Mouse (Mus musculus) neural tube, embryonic 13.5 days (tissue): ENCODE measurements at regions not wholly inside any gene's neighbourhood (a gene's known extent, or its start where the extent isn't known, plus 50 kb on each side); places are given as distances from the start of the nearest gene placed in this dataset.

ENCODE experiments used
- ATAC-seq: fragments of 200-750 bp; cut with Nextera tagmentation; 2 replicates; pipeline ENCODE4 v1.8.0; 2017; ENCODE audit warnings: low read depth, mild to moderate bottlenecking, moderate TSS enrichment, moderate library complexity
- H3K27ac ChIP-seq: fragments of 300-500 bp; sonication (generic); replicated peaks from 2 replicates; pipeline ENCODE4 v1.5.1; 2015; ENCODE audit warnings: moderate library complexity, mild to moderate bottlenecking, inconsistent platforms
- H3K27me3 ChIP-seq: fragments of 300-500 bp; sonication (generic); 2 replicates; pipeline ENCODE4 v1.6.1; 2015; ENCODE audit warnings: mild to moderate bottlenecking, inconsistent platforms
- H3K36me3 ChIP-seq: fragments of 300-500 bp; sonication (generic); 2 replicates; pipeline ENCODE4 v1.6.1; 2015; ENCODE audit warnings: mild to moderate bottlenecking, inconsistent platforms
- H3K4me1 ChIP-seq: fragments of 300-500 bp; sonication (generic); replicated peaks from 2 replicates; pipeline ENCODE4 v1.6.1; 2015; ENCODE audit warnings: inconsistent platforms
- H3K4me2 ChIP-seq: fragments of 300-500 bp; sonication (generic); 2 replicates; pipeline ENCODE4 v1.6.1; 2015; ENCODE audit warnings: inconsistent platforms, mild to moderate bottlenecking, moderate library complexity
- H3K4me3 ChIP-seq: fragments of 300-500 bp; sonication (generic); 2 replicates; pipeline ENCODE4 v1.5.1; 2015; ENCODE audit warnings: mild to moderate bottlenecking, inconsistent platforms
- H3K9ac ChIP-seq: fragments of 300-500 bp; sonication (generic); 2 replicates; pipeline ENCODE4 v1.6.1; 2015; ENCODE audit warnings: moderate library complexity, mild to moderate bottlenecking, inconsistent platforms
- H3K9me3 ChIP-seq: fragments of 300-500 bp; sonication (generic); 2 replicates; pipeline ENCODE4 v1.6.1; 2016; ENCODE audit warnings: inconsistent platforms
- WGBS: fragments of 180-500 bp; shearing (Covaris S2); methylation state at CpG from one replicate; pipeline ENCODE4 v1.1.7; 2015; 5-methylcytosine and 5-hydroxymethylcytosine counted together

DNA sequence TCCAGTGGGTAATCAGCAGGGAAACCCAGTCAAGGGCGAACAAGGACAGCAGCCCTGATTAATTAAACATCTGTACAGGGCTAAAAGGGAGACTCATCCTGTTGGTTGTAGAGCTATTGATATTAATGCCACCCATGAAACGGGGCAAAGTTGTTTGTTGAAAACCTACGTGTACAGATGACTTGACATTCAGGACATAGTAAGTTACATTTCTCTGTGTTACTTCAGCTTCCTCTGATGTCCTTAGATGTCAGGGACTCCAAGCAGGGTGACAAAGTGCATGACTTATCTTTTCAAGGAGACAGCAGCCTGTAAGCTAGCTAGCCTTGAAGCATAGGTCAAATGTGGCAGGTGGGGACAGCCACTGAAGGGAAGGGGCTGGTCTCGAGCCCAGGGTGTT lies 390.5 kb downstream of the Ccdc171 start:
- 77% methylated on average over 4 of the region's 4 CpGs for WGBS
- no peak overlapping the region for H3K4me3 ChIP-seq
- H3K9me3 ChIP-seq, result no peaks in the 10 kb centered on the region
- no peaks in the 10 kb centered on the region for H3K4me1 ChIP-seq
- H3K36me3 ChIP-seq, result no peaks in the 10 kb centered on the region
- no peak for ATAC-seq
- no peaks in the 10 kb centered on the region for H3K27me3 ChIP-seq
- no peak overlapping the region for H3K27ac ChIP-seq
- H3K4me2 ChIP-seq, result no peak overlapping the region
- no peak overlapping the region for H3K9ac ChIP-seq

DNA sequence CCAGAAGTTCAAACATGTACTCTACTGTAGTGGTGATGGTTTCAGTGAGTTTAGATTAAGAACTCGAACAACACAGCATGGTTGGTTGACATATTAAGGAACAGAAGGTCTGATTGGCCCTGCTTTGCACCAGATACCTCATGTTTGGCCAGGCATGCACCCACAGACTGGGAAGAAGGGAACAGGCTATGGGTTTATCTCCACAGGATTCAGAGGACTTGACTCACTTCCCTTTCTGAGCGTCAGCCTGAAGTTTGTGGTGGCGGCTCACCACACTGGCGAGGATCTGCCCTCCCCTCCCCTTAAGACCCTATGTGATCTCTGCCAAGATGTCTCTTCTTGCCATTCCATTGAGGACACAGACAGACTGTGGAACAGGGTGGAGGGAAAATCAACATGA lies 391.7 kb downstream of the Ccdc171 start:
- Histone ChIP-seq H3K4me3 (no peak overlapping the region), H3K36me3 (no peaks in the 10 kb centered on the region), H3K4me1 (no peaks in the 10 kb centered on the region), H3K9me3 (0 out of 2 replicates have a peak, but pooled peaks cover under 1% of the 10 kb centered on the region), H3K27me3 (no peaks in the 10 kb centered on the region), H3K9ac (no peak overlapping the region), H3K27ac (no peak overlapping the region), H3K4me2 (no peak overlapping the region)
- 89% methylated on average over 4 of the region's 4 CpGs for WGBS
- no peak for ATAC-seq

DNA sequence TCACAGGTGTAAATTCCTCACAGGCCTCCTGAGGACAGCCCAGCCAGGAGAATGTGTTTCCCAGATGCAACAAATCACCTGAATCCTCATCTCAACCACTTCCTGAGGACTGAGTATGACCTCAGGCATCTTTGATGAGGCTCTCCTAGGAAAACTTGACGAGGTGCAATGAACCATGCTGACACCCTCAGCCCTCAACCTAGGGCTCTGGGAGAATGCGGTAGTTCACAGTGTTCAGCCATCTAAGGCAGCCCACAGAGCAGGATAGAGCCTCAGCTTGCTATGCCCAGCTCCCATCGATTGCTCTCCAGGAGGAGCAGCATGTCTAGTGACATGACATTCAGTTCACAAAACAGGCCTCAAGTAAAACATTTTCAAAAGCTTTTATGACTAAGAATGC lies 392.7 kb downstream of the Ccdc171 start:
- Histone ChIP-seq H3K9me3 (0 out of 2 replicates have a peak, but pooled peaks cover 2% of the 10 kb centered on the region), H3K27me3 (no peaks in the 10 kb centered on the region), H3K4me3 (no peak overlapping the region), H3K4me2 (no peak overlapping the region), H3K9ac (no peak overlapping the region), H3K27ac (no peak overlapping the region), H3K36me3 (no peaks in the 10 kb centered on the region), H3K4me1 (no peaks in the 10 kb centered on the region)
- ATAC-seq, result no peak
- 77% methylated on average over 3 of the region's 3 CpGs for WGBS

DNA sequence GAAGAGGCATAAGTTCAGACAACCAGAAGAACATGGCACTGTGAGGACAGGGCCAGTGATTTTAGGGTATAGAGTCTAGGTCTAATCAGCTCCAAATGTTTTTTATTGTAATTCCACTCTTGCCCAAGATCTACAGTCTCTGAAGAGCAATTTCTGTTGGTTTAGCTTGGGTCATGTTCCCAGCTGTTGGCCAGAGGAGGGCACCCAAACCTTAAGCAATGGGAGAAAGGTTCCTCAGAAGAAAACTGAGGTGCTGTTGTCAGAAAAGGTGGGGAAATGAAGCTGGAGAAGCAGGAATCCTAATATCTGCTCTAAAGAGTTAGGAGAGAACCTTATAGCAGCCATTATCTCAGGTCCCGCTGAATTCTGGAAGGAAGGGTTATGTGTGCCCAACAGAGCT lies 393.7 kb downstream of the Ccdc171 start:
- WGBS, result 85% methylated on average over 1 of the region's 1 CpGs
- ATAC-seq, result no peak
- Histone ChIP-seq H3K27ac (no peak overlapping the region), H3K27me3 (no peaks in the 10 kb centered on the region), H3K9me3 (0 out of 2 replicates have a peak, but pooled peaks cover 2% of the 10 kb centered on the region), H3K36me3 (no peaks in the 10 kb centered on the region), H3K4me2 (no peak overlapping the region), H3K4me1 (no peaks in the 10 kb centered on the region), H3K4me3 (no peak overlapping the region), H3K9ac (no peak overlapping the region)

DNA sequence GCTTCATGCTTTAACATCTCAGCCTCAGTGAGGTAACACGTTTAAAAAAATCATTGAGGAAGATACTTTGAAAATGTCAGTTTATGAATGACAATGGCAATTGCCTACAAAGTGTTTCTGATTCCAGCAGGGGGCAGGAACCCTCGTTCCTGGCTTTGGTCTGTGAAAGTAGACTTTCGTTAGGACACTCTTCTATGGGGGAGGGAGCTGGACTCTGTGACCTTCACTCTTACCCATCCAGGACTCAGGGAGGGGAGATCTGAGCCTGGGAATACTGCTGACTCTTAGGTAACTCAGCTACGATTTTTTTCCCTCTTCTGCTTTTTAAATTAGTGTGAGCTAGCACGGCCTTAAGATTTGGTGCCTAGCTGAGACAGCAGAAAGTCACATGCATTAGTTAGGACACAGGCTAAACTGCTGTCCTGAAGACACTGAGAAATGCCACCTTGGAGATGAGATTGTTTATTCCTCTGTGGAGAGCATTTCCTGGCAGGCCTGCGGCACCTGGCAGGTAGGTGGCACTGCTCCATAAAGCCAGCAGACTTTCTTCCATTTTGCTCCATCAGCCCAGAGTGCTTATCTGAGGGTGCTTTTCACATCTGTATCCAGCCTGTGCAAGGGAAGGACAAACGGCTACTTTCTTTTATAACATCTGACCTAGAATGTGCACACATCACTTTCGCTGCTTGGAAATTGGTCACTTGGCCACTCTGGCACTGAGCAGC lies 399.9 kb downstream of the Ccdc171 start:
- H3K9ac ChIP-seq, result no peak overlapping the region
- H3K27me3 ChIP-seq, result no peaks in the 10 kb centered on the region
- no peak overlapping the region for H3K27ac ChIP-seq
- no peaks in the 10 kb centered on the region; the same call in 1 of the 2 replicates for H3K4me1 ChIP-seq
- no peak for ATAC-seq
- H3K4me2 ChIP-seq, result no peak overlapping the region
- WGBS, result 70% methylated on average over 8 of the region's 8 CpGs
- H3K36me3 ChIP-seq, result no peaks in the 10 kb centered on the region
- no peak overlapping the region for H3K4me3 ChIP-seq
- 0 out of 2 replicates have a peak, but pooled peaks cover 2% of the 10 kb centered on the region for H3K9me3 ChIP-seq

DNA sequence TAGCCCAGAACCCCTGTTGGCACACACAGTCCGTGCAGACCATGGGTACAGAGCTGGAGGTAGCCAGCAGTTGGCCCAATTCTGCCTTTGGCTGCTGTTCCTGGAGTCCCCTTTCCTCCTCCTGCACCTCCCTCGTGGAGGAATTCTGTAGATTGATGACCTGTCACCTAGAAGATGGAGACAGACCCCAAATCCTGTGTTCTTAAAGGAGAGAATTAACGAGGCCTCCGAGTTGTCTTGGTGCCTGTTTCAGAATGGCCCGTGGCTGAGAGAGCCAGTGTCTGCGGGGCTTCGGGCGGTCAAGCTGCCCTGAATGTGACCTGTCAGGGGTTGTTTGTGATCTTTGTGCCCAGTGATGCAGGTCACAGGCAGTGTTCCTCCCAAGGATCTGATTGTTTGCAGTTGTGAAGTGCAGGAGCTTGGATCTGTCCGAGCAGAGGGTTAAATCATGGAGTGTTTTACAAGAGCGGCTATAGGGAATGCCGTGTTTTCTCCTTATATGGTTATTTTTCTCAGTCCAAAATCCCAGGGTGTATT lies 400.9 kb downstream of the Ccdc171 start:
- Histone ChIP-seq H3K4me3 (no peak overlapping the region), H3K27me3 (no peaks in the 10 kb centered on the region), H3K9ac (no peak overlapping the region), H3K27ac (no peak overlapping the region), H3K9me3 (0 out of 2 replicates have a peak, but pooled peaks cover 2% of the 10 kb centered on the region), H3K4me2 (no peak overlapping the region), H3K4me1 (no peaks in the 10 kb centered on the region; the same call in 1 of the 2 replicates), H3K36me3 (no peaks in the 10 kb centered on the region)
- WGBS, result 21% methylated on average over 11 of the region's 11 CpGs
- ATAC-seq, result no peak; the same call in 1 of the 2 replicates

DNA sequence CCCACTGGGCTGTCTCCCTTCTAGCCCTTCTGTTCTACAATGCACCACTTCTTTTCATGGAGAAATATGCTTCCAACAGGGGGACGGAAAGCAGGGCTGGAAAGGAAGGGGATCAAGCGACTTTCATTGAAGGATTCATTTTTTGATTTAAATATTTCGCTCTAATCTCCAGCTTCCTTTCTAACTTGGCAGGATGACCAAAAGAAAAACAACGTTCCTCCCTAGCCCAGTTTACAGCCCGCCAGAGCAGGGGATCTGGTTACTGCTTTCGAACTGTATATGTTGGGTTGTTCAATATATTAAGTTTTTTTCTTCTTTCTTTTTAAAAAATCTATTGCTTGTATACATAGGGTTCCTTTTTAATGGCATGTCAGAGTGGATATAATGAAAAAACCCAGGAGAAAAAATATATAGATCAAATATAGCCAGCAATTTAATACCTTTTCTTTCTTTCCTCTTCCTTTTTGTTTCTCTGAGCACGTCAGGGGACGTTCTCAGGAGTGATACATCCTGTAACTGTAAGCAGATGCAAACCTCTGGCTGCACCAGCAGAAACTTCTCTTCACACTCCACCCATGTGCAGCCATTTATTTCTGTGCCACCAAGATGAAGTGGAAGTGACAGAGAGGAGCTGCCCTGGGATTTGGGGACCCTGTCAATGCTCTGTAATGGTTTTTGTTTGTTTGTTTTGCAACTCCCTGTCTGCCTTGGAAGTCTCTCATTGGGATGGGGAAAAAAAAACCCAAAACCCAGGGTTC lies 406.7 kb downstream of the Ccdc171 start:
- H3K27ac ChIP-seq, result no peak overlapping the region
- H3K36me3 ChIP-seq, result no peaks in the 10 kb centered on the region
- no peaks in the 10 kb centered on the region for H3K9me3 ChIP-seq
- H3K27me3 ChIP-seq, result no peaks in the 10 kb centered on the region
- H3K4me3 ChIP-seq, result no peak overlapping the region
- H3K4me1 ChIP-seq, result no peaks in the 10 kb centered on the region
- no peak overlapping the region for H3K4me2 ChIP-seq
- no peak overlapping the region for H3K9ac ChIP-seq
- WGBS, result 81% methylated on average over 8 of the region's 8 CpGs
- ATAC-seq, result no peak

DNA sequence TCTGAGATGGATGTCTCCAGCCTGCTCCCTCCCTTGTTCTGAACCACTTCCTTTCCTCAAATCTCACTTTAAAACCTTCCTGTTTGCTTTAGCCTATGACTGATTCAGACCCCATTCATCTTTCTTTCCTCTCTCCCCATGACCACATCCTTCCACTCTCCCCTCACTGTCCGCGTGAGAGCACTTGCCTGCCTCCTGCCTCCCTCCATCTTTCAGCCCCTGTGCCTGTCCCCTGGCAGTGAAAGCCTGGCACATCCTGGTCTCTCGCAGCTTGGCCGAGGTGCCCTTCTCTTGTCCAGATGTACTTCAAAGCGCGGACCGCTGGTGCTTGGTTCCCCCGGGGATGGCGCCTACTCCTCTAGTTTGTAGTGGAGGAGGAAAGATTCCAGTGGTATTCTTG lies 416.3 kb downstream of the Ccdc171 start:
- no peak overlapping the region for H3K4me2 ChIP-seq
- no peaks in the 10 kb centered on the region for H3K9me3 ChIP-seq
- H3K27me3 ChIP-seq, result no peaks in the 10 kb centered on the region
- 86% methylated on average over 9 of the region's 9 CpGs for whole genome bisulfite sequencing
- H3K36me3 ChIP-seq, result no peaks in the 10 kb centered on the region
- no peak for ATAC-seq
- no peak overlapping the region for H3K9ac ChIP-seq
- 0 out of 2 replicates have a peak, but pooled peaks cover 4% of the 10 kb centered on the region for H3K4me1 ChIP-seq
- no peak overlapping the region for H3K27ac ChIP-seq
- H3K4me3 ChIP-seq, result no peak overlapping the region

DNA sequence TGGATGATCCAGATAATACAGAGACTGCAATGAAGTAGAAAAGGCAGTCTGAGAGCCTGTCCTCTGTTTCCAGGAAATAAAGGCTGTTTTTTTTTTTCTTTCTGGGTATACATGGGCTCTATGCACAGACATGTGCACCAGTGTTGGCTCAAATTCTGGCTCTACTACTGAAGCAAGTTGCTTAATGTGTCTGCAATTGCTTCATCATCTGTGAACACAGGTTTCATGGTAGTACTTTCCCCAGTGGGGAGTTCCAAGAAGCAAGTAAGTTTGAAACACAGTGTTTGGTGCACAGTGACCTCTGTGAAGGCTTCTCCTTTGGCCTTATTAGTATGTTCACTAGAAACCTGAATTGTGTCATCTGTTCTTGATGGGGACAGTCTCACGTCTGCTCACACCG lies 424.3 kb downstream of the Ccdc171 start:
- Histone ChIP-seq H3K27ac (no peak overlapping the region), H3K9ac (no peak overlapping the region), H3K9me3 (no peaks in the 10 kb centered on the region), H3K4me3 (no peak overlapping the region), H3K27me3 (no peaks in the 10 kb centered on the region), H3K4me1 (no peaks in the 10 kb centered on the region), H3K36me3 (no peaks in the 10 kb centered on the region), H3K4me2 (no peak overlapping the region)
- 89% methylated on average over 2 of the region's 2 CpGs for WGBS
- no peak for ATAC-seq

DNA sequence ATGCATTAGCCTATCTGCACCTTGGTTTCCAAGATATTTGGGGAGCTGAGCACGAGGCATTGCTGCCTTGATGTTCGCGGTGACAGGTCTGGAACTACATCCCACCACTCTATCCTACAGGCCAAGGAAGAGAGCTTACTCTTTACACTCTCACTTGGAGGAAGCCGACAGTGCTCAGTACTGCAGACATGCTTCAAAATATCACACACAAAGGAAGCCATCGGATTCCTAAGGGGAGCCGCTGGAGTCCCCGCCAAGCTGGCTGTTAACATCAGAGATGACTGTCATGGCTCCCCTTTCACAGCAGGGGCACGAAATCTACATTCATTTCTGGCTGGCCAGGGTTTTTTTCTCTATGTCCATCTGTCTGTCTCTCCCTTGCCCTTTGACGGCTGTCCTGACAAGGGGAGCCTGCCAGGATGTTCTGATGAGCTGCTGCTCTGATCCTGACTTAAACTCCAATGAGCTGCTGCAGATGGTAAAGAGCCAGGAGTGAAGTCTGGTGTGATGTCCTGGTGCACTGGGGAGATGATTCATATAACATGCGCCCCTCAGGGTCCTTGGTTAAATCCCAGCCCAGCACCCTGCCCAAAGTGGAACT lies 425.6 kb downstream of the Ccdc171 start:
- Histone ChIP-seq H3K9ac (no peak overlapping the region), H3K4me2 (no peak overlapping the region), H3K27ac (no peak overlapping the region), H3K27me3 (no peaks in the 10 kb centered on the region), H3K9me3 (no peaks in the 10 kb centered on the region), H3K4me3 (no peak overlapping the region), H3K36me3 (no peaks in the 10 kb centered on the region), H3K4me1 (no peaks in the 10 kb centered on the region)
- ATAC-seq, result no peak
- 76% methylated on average over 10 of the region's 10 CpGs for WGBS

DNA sequence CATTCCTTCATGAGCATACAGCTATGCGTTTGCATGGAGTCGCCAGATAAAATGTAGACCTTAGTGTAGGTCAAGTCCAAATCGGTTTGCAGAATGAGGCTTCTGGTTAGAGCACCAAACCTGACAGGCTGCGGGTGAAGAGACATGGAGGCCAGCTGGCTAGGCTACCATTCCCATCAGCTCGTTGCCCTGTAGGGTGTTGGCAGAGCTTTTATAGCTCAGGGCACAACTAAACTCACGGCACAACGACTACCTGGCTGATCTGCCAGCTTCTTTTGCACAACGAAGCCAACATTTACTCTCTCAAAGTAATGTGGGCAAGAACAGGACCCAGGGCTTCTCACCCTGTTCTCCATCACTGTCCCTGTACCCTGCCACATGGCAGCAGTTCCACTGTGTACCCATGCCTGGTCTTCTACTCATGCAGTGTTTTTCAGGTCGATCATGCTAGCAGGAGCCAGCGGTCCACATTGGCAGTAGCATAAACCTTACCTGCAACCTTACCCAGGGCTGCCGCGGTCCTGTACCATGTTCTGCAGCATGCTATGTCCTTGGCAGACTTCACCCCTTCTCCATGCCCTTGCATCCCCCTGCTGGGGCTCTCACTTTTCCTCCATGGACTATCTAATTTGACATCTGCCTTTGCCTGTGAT lies 431.0 kb downstream of the Ccdc171 start:
- ATAC-seq, result no peak

More for the DNA sequence above, 431.0 kb downstream of the Ccdc171 start:
- no peaks in the 10 kb centered on the region for H3K27me3 ChIP-seq
- WGBS, result 94% methylated on average over 12 of the region's 12 CpGs
- no peak overlapping the region for H3K27ac ChIP-seq
- no peak overlapping the region for H3K4me2 ChIP-seq
- no peak overlapping the region for H3K9ac ChIP-seq
- H3K4me1 ChIP-seq, result no peaks in the 10 kb centered on the region
- no peaks in the 10 kb centered on the region; the same call in 1 of the 2 replicates for H3K9me3 ChIP-seq
- H3K4me3 ChIP-seq, result no peak overlapping the region
- H3K36me3 ChIP-seq, result no peaks in the 10 kb centered on the region
